Mouse (Mus musculus): Measurements from ENCODE around the gene Gm43552.

DNA sequence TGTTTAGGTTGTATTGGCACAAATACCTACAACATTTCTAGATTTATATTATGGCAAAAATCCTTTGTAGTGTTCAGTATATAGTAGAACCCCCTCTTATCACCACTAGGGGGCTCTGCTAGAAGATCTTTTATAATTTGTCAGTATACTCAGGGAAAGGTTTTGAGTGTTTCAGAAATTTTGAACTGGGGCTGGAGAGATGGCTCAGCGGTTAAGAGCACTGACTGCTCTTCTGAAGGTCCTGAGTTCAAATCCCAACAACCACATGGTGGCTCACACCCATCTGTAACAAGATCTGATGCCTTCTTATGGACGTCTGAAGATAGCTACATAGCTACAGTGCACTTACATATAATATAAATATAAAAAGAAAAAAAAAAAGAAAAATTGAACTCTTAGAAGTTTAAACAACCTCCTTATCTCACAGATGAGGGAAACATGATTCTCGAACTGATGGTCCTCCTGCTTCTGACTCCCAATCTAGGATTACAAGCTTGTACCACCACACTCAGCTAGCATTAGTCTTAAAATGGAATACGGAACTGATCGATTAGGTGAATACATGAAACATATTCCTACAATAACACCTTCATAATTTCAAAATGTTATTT is 42.9 kb upstream of the Gm43552 start:
- TF ChIP-seq EP300 (IDR thresholded peaks at IDR 0.05) (no peak), CTCF (IDR thresholded peaks at IDR 0.05) (peak; percentile 64)
